Mouse (Mus musculus) MEL (cell line): ENCODE data around the gene Atic. TPM values are rescaled to one million over a fixed set of nuclear protein-coding genes. Genes with fewer than 3 reads are reported as not detected.

Source experiments
- DNase-seq: peaks from one replicate; pipeline ENCODE4 v3.0.0; 2011; ENCODE audit warnings: low read depth, low spot score
- H3K27ac ChIP-seq: 2 replicates; pipeline ENCODE4 v1.5.1; 2012; ENCODE audit warnings: low read depth, mild to moderate bottlenecking, control low read depth, low read length, moderate library complexity; ENCODE audit not compliant: control insufficient read depth
- H3K27me3 ChIP-seq, 2 experiments: fragments of 150-350 bp in 1 of 2; sonication (generic) in 1 of 2; 2 replicates each; pipeline ENCODE4 v1.6.1; 2012; ENCODE audit warnings: low read length in 2 of 2, mild to moderate bottlenecking in 2 of 2, improper control_type of control experiment in 1 of 2, moderate library complexity in 1 of 2; ENCODE audit not compliant: insufficient read depth in 2 of 2, control insufficient read depth in 1 of 2
- H3K36me3 ChIP-seq, 2 experiments: 2 replicates each; pipeline ENCODE4 v1.6.1; 2012 to 2014; ENCODE audit warnings: low read length in 2 of 2, improper control_type of control experiment in 1 of 2, inconsistent platforms in 1 of 2, mild to moderate bottlenecking in 1 of 2; ENCODE audit not compliant: insufficient read depth in 2 of 2, control insufficient read depth in 1 of 2
- H3K4me1 ChIP-seq, 2 experiments: fragments of 150-350 bp in 1 of 2; sonication (generic) in 1 of 2; 2 replicates each; pipeline ENCODE4 v1.6.1; 2012; ENCODE audit warnings: low read length in 2 of 2, improper control_type of control experiment in 1 of 2, mild to moderate bottlenecking in 1 of 2; ENCODE audit not compliant: insufficient read depth in 2 of 2, control insufficient read depth in 1 of 2
- H3K4me3 ChIP-seq, 2 experiments: fragments of 150-350 bp in 1 of 2; sonication (generic) in 1 of 2; 2 replicates each; pipeline ENCODE4 v1.5.1; 2012; ENCODE audit warnings: low read depth in 2 of 2, low read length in 2 of 2, mild to moderate bottlenecking in 2 of 2, moderate library complexity in 2 of 2, control low read depth in 1 of 2, improper control_type of control experiment in 1 of 2; ENCODE audit not compliant: control insufficient read depth in 1 of 2, insufficient read depth in 1 of 2
- H3K79me2 ChIP-seq: 2 replicates; pipeline ENCODE4 v1.6.1; 2012; ENCODE audit warnings: mild to moderate bottlenecking, low read length, moderate library complexity; ENCODE audit not compliant: control insufficient read depth, poor library complexity, insufficient read depth
- H3K9ac ChIP-seq: 2 replicates; pipeline ENCODE4 v1.6.1; 2012; ENCODE audit warnings: low read depth, mild to moderate bottlenecking, control low read depth, low read length, moderate library complexity; ENCODE audit not compliant: control insufficient read depth, poor library complexity, severe bottlenecking
- H3K9me3 ChIP-seq: fragments of 150-350 bp; sonication (generic); replicated peaks from 2 replicates; pipeline ENCODE4 v1.6.1; 2012; ENCODE audit warnings: mild to moderate bottlenecking, low read length, improper control_type of control experiment, moderate library complexity; ENCODE audit not compliant: insufficient read depth
- CHD1 ChIP-seq: IDR thresholded peaks from 2 replicates; pipeline ENCODE4 v1.6.1; 2012; ENCODE audit warnings: low read depth, mild to moderate bottlenecking, inconsistent platforms, low read length, improper control_type of control experiment
- CTCF ChIP-seq, 3 experiments: IDR thresholded peaks in 2 of 3; conservative IDR thresholded peaks in 1 of 3; 2 replicates each; pipeline ENCODE4 v1.5.1; 2011 to 2012; ENCODE audit warnings: low read length in 3 of 3, low read depth in 2 of 3, mild to moderate bottlenecking in 2 of 3, improper control_type of control experiment in 1 of 3, inconsistent platforms in 1 of 3, mixed read lengths in 1 of 3, moderate library complexity in 1 of 3; ENCODE audit not compliant: control insufficient read depth in 1 of 3, insufficient read depth in 1 of 3, poor library complexity in 1 of 3, severe bottlenecking in 1 of 3
- GABPA ChIP-seq: IDR thresholded peaks from 2 replicates; pipeline ENCODE4 v1.6.1; 2012; ENCODE audit warnings: low read depth, mild to moderate bottlenecking, inconsistent platforms, low read length, improper control_type of control experiment, moderate library complexity
- GATA1 ChIP-seq: IDR thresholded peaks from 2 replicates; pipeline ENCODE4 v1.6.1; 2011; ENCODE audit warnings: low read depth, low read length, improper control_type of control experiment
- HCFC1 ChIP-seq: IDR thresholded peaks from 2 replicates; pipeline ENCODE4 v1.6.1; 2012; ENCODE audit warnings: low read depth, mild to moderate bottlenecking, inconsistent platforms, low read length, improper control_type of control experiment, moderate library complexity
- MAFK ChIP-seq: IDR thresholded peaks from 2 replicates; pipeline ENCODE4 v1.6.1; 2011; ENCODE audit warnings: low read depth, mild to moderate bottlenecking, low read length, improper control_type of control experiment, borderline replicate concordance
- MAX ChIP-seq: IDR thresholded peaks from 2 replicates; pipeline ENCODE4 v1.6.1; 2011; ENCODE audit warnings: low read length, improper control_type of control experiment
- MAZ ChIP-seq: IDR thresholded peaks from 2 replicates; pipeline ENCODE4 v1.6.1; 2012; ENCODE audit warnings: low read depth, mild to moderate bottlenecking, inconsistent platforms, low read length, improper control_type of control experiment
- MYB ChIP-seq: IDR thresholded peaks from 2 replicates; pipeline ENCODE4 v1.6.1; 2011; ENCODE audit warnings: mild to moderate bottlenecking, low read depth, low read length, improper control_type of control experiment
- MYC ChIP-seq: IDR thresholded peaks from 2 replicates; pipeline ENCODE4 v1.6.1; 2011; ENCODE audit warnings: low read depth, mild to moderate bottlenecking, low read length, improper control_type of control experiment, moderate library complexity
- NRF1 ChIP-seq: IDR thresholded peaks from 2 replicates; pipeline ENCODE4 v1.6.1; 2014; ENCODE audit warnings: low read depth, mild to moderate bottlenecking, inconsistent platforms, low read length, improper control_type of control experiment, moderate library complexity; ENCODE audit not compliant: poor library complexity, insufficient read depth, severe bottlenecking
- POLR2AphosphoS2 ChIP-seq: IDR thresholded peaks from 2 replicates; pipeline ENCODE4 v1.6.1; 2011; ENCODE audit warnings: low read length, improper control_type of control experiment
- POLR2AphosphoS5 ChIP-seq: IDR thresholded peaks from 2 replicates; pipeline ENCODE4 v1.6.1; 2012; ENCODE audit warnings: low read depth, borderline replicate concordance, mild to moderate bottlenecking, inconsistent platforms, low read length, moderate library complexity, mixed read lengths
- RAD21 ChIP-seq: IDR thresholded peaks from 2 replicates; pipeline ENCODE4 v1.6.1; 2011; ENCODE audit warnings: mild to moderate bottlenecking, low read depth, low read length, improper control_type of control experiment
- RCOR1 ChIP-seq: IDR thresholded peaks from 2 replicates; pipeline ENCODE4 v1.6.1; 2012; ENCODE audit warnings: low read depth, mild to moderate bottlenecking, inconsistent platforms, low read length, improper control_type of control experiment
- SIN3A ChIP-seq: IDR thresholded peaks from 2 replicates; pipeline ENCODE4 v1.6.1; 2012; ENCODE audit warnings: low read length, improper control_type of control experiment, inconsistent platforms
- SMC3 ChIP-seq: IDR thresholded peaks from 2 replicates; pipeline ENCODE4 v1.6.1; 2011; ENCODE audit warnings: low read depth, low read length, improper control_type of control experiment
- TAL1 ChIP-seq: IDR thresholded peaks from 2 replicates; pipeline ENCODE4 v1.6.1; 2012; ENCODE audit warnings: mild to moderate bottlenecking, inconsistent platforms, low read length, moderate library complexity, mixed read lengths
- TBP ChIP-seq: IDR thresholded peaks from 2 replicates; pipeline ENCODE4 v1.8.0; 2011; ENCODE audit warnings: low read depth, low read length, improper control_type of control experiment
- UBTF ChIP-seq: IDR thresholded peaks from 2 replicates; pipeline ENCODE4 v1.6.1; 2012; ENCODE audit warnings: low read depth, mild to moderate bottlenecking, inconsistent platforms, low read length, improper control_type of control experiment, moderate library complexity, borderline replicate concordance; ENCODE audit not compliant: insufficient read depth
- USF1 ChIP-seq: IDR thresholded peaks from 2 replicates; pipeline ENCODE4 v1.6.1; 2014; ENCODE audit warnings: low read depth, mild to moderate bottlenecking, inconsistent platforms, low read length, improper control_type of control experiment, moderate library complexity
- USF2 ChIP-seq, 2 experiments: IDR thresholded peaks; 2 replicates each; pipeline ENCODE4 v1.6.1; 2011 to 2012; ENCODE audit warnings: improper control_type of control experiment in 2 of 2, low read length in 2 of 2, borderline replicate concordance in 1 of 2, inconsistent platforms in 1 of 2, low read depth in 1 of 2, mild to moderate bottlenecking in 1 of 2; ENCODE audit not compliant: insufficient read depth in 1 of 2
- ZNF384 ChIP-seq: IDR thresholded peaks from 2 replicates; pipeline ENCODE4 v1.6.1; 2012; ENCODE audit warnings: low read depth, mild to moderate bottlenecking, inconsistent platforms, low read length, improper control_type of control experiment
- polyA plus RNA-seq, 2 experiments: library from polyadenylated mRNA; stranded (reverse) in 1 of 2; unstranded in 1 of 2; fragments of >175 nt in 1 of 2; fragments of >200 nt in 1 of 2; gene quantifications; 2 replicates each; pipeline versions ENCODE4 v1.2.1 to v1.2.4; 2012; ENCODE audit warnings: low replicate concordance in 2 of 2, low read depth in 1 of 2; ENCODE audit not compliant: insufficient read length in 2 of 2, insufficient read depth in 1 of 2, missing spikeins in 1 of 2
- total RNA-seq: library from RNA; depleted of rRNA; stranded (reverse); fragments of 300-350 nt; gene quantifications from 2 replicates; pipeline ENCODE4 v1.2.3, GENCODE M21; 2012

The Atic gene
- total and polyA plus RNA-seq, 3 experiments, result 190 to 221 TPM; not detected in 1

DNA sequence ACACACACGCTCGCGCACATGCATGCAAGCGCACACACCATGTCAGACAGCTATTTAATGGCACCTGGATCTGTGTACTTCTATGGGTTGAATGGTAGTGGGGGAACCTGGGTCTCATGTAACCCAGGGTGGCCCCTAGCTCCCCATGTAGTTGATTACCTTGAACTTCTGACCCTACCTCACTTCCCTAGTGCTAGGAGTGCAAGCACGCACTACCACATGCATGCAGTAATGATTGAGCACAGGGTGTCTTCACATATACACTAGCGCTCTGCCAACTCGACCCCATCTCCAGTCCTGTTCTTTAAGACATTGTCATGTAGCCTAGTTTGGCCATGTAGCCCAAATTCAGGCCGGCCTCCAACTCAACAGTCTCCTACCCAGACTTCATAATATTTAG, 26.4 kb downstream of the Atic start:
- no peak for TF ChIP-seq GATA1
- no peak for TF ChIP-seq MAFK
- TF ChIP-seq SMC3, result no peak
- TF ChIP-seq GABPA, result no peak
- TF ChIP-seq POLR2AphosphoS2, result no peak
- no peak for TF ChIP-seq CHD1
- DNase-seq, result no peak
- Histone ChIP-seq H3K4me1 (no peaks in the 10 kb centered on the region; a peak in 1 of 4 replicates), H3K36me3 (peaks cover 0 to 7% of the 10 kb centered on the region in 2 experiments; a peak in 2 of 4 replicates), H3K27ac (no peak overlapping the region), H3K9me3 (no peaks in the 10 kb centered on the region), H3K4me3 (no peak overlapping the region), H3K79me2 (no peaks in the 10 kb centered on the region), H3K27me3 (no peaks in the 10 kb centered on the region), H3K9ac (no peak overlapping the region)

GRCm38 (mm10) chr1:71583900-71584299, 26.9 kb downstream of the Atic start:
- Histone ChIP-seq H3K79me2 (no peaks in the 10 kb centered on the region), H3K9ac (no peak overlapping the region)

DNA sequence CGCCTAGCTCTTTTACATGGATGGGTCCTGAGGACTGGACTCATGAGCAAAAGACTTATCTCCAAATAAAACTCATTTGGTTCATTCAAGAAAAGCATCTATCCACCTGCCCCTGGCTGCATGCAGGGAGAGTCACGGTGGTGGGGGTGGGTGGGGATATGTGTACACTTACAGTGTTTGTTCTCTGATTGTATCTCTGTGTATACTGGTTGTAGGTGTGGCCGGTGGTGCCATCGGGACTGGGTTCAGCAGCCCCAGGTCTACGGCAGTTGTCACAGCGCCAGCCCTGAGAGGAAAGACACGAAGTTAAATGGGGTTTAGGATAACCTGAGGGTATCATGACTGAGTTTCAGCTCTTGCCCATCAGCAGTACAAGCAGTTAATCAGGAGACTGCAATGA, 29.7 kb downstream of the Atic start:
- Histone ChIP-seq H3K4me3 (no peak overlapping the region), H3K4me1 (no peaks in the 10 kb centered on the region; a peak in 1 of 4 replicates), H3K9me3 (no peaks in the 10 kb centered on the region), H3K27me3 (no peaks in the 10 kb centered on the region; a peak in 1 of 4 replicates), H3K36me3 (no peaks in the 10 kb centered on the region), H3K79me2 (no peaks in the 10 kb centered on the region), H3K27ac (no peak overlapping the region), H3K9ac (no peak overlapping the region)
- DNase-seq, result no peak
- no peak for TF ChIP-seq CHD1
- no peak for TF ChIP-seq POLR2AphosphoS5
- TF ChIP-seq UBTF, result no peak
- TF ChIP-seq MYB, result no peak

More at GRCm38 (mm10) chr1:71583900-71584299, 26.9 kb downstream of the Atic start:
- TF ChIP-seq UBTF (no peak), TAL1 (no peak), MYB (no peak), TBP (no peak), USF1 (no peak), GATA1 (no peak), USF2 (IDR thresholded peaks at IDR 0.05; ENCODE audit: borderline replicate concordance in 1 of 2, insufficient read depth in 1 of 2, low read depth in 1 of 2, low read length in 2 of 2) (no peak), HCFC1 (no peak), MAZ (no peak), ZNF384 (no peak), CTCF (IDR thresholded peaks at IDR 0.05 in 2 of 3, conservative IDR thresholded peaks at IDR 0.05 in 1 of 3; ENCODE audit: control insufficient read depth in 1 of 3, insufficient read depth in 1 of 3, low read depth in 2 of 3, low read length in 3 of 3, poor library complexity in 1 of 3, severe bottlenecking in 1 of 3) (no peak), MAX (no peak), MYC (no peak), RAD21 (no peak), SIN3A (no peak), CHD1 (no peak), NRF1 (no peak), GABPA (no peak), RCOR1 (no peak), POLR2AphosphoS2 (no peak)
- Histone ChIP-seq H3K9me3 (no peaks in the 10 kb centered on the region), H3K27me3 (no peaks in the 10 kb centered on the region), H3K4me1 (no peaks in the 10 kb centered on the region; a peak in 1 of 4 replicates), H3K4me3 (no peak overlapping the region), H3K27ac (no peak overlapping the region), H3K36me3 (peaks cover 0 to 4% of the 10 kb centered on the region in 2 experiments; a peak in 1 of 4 replicates)
- no peak for DNase-seq
